Mouse (Mus musculus) lung, postnatal 14 days (tissue): ENCODE results near the gene Aadacl2.

Experiments
- DNase-seq: peaks from one replicate; pipeline ENCODE4 v3.0.0; 2021

Aadacl2 gene

GRCm38 (mm10) chr3:60006443-60006842, at the start of gene Aadacl2:
Gene Aadacl2, plus strand, starts transcription at chr3:60006743.
- DNase-seq: no peak

- DNase-seq: no peak
These were observed 35.7 kb upstream of the Aadacl2 start for GRCm38 (mm10) chr3:59970891-59971290.

- no peak for DNase-seq
These were observed 32.0 kb upstream of the Aadacl2 start for GRCm38 (mm10) chr3:59974591-59974990.

- no peak for DNase-seq
These were observed 2.9 kb upstream of the Aadacl2 start for GRCm38 (mm10) chr3:60003622-60004021.

- no peak for DNase-seq
These were observed 18.9 kb downstream of the Aadacl2 start, which contains the start of gene Aadac for GRCm38 (mm10) chr3:60025417-60025816. Gene Aadac, plus strand, starts transcription at chr3:60025717.

GRCm38 (mm10) chr3:60031511-60031910, 25.0 kb downstream of the Aadacl2 start:
- DNase-seq: no peak

GRCm38 (mm10) chr3:60046221-60046913, 39.8 kb downstream of the Aadacl2 start:
- no peak for DNase-seq

- no peak for DNase-seq
These were observed 46.8 kb downstream of the Aadacl2 start for GRCm38 (mm10) chr3:60053231-60053927.

- no peak for DNase-seq
These were observed 47.4 kb downstream of the Aadacl2 start for GRCm38 (mm10) chr3:60053931-60054330.

GRCm38 (mm10) chr3:60056451-60056850, 49.9 kb downstream of the Aadacl2 start:
- DNase-seq: peak; percentile 9

GRCm38 (mm10) chr3:60057070-60057808, 50.7 kb downstream of the Aadacl2 start:
- DNase-seq: no peak

GRCm38 (mm10) chr3:60057809-60058082, 51.2 kb downstream of the Aadacl2 start:
- no peak for DNase-seq
